In the genomic region with DNA sequence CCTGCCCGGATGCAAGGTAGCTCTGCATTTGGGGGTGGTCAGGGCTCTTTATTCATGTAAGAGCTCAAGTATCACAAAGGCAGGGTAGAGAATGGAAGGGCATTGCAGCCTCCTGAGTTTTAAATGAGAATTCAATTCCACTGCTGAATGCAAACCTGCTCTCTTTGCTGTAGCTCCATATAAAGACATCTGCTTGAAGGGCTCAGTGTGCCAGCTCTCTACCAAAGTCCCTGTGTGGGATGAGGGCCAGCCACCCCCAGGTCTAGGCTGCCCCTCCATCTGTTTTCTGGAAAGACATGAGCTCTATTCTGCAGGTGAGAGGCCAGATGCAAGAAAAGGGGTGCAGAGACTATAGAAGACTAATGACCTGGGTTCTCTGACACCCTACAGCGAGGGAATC, we compare ENCODE assay signal across 18 mouse cellular contexts.
"Had no signal": no experiment of that assay in that cellular context is flagged by ENCODE, and none has a peak within 500 bp of the region (broad histone marks: within the 10 kb centered on the region; RNA-seq: fewer than 3 reads in every experiment).

No protein-coding gene starts in this region.

- H3K9me3 ChIP-seq: kidney, embryonic 15.5 days; limb, embryonic 12.5 days; limb, embryonic 15.5 days; stomach, embryonic 15.5 days had no signal

- ATAC-seq: liver, postnatal 0 days; lung, postnatal 0 days had no signal

- H3K4me3 ChIP-seq: kidney, embryonic 15.5 days; limb, embryonic 12.5 days; limb, embryonic 15.5 days; stomach, embryonic 15.5 days had no signal

- DNase-seq: kidney, adult 11 months; kidney, adult 8-10 months; kidney, postnatal 10 days; kidney, postnatal 36 days; liver, postnatal 0 days; lung, embryonic 14.5 days; midbrain, embryonic 14.5 days; right cerebral cortex, postnatal 14 days; spleen, adult 18-20 months; thymus, postnatal 25 days had no signal

- H3K4me2 ChIP-seq: kidney, embryonic 15.5 days; limb, embryonic 12.5 days; limb, embryonic 15.5 days; liver, embryonic 11.5 days; lung, embryonic 14.5 days; stomach, embryonic 15.5 days had no signal

- H3K27me3 ChIP-seq: kidney, embryonic 15.5 days; limb, embryonic 12.5 days; limb, embryonic 15.5 days; stomach, embryonic 15.5 days had no signal

- H3K27ac ChIP-seq: kidney, embryonic 15.5 days; limb, embryonic 12.5 days; limb, embryonic 15.5 days; liver, embryonic 14.5 days; macrophage; stomach, embryonic 15.5 days had no signal

- H3K9ac ChIP-seq: kidney, embryonic 15.5 days; limb, embryonic 12.5 days; limb, embryonic 15.5 days; liver, embryonic 14.5 days; liver, postnatal 0 days; lung, embryonic 14.5 days; stomach, embryonic 15.5 days had no signal

- H3K4me1 ChIP-seq: kidney, embryonic 15.5 days; stomach, embryonic 15.5 days had no signal
